Mouse (Mus musculus) testis, adult 2 months (tissue): ENCODE measurements around the gene Mtx3.

Experiments used
- CTCF ChIP-seq: fragments of 200-500 bp; IDR thresholded peaks from 2 replicates; pipeline ENCODE4 v1.5.1; 2012; ENCODE audit warnings: low read depth, mild to moderate bottlenecking, inconsistent platforms, low read length, moderate library complexity; ENCODE audit not compliant: control insufficient read depth, insufficient read depth, insufficient replicate concordance
- POLR2A ChIP-seq: fragments of 200-500 bp; IDR thresholded peaks from 2 replicates; pipeline ENCODE4 v1.6.1; 2012; ENCODE audit warnings: low read depth, mild to moderate bottlenecking, inconsistent platforms, low read length, moderate library complexity; ENCODE audit not compliant: control insufficient read depth

DNA sequence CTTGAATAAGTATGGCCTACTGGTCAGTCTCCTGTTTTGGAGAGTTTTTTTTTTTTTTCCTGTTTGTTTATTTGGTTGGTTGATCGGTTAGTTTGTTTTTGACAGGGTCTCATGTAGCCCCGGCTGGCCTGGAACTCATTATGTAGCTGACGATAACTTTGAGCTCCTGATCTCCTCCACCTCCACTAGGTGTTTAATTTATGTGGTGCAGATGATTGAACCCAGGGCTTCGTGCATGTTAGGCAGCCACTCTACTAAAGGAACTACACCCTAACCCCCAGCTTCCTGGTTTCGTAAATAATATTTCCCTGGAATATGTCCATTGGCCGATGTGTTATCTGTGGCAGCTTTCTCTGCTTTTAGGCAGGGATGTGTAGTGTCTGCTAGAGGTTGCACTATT lies 54.5 kb downstream of the Mtx3 start:
- no peak for TF ChIP-seq POLR2A
- TF ChIP-seq CTCF = no peak
